Mouse (Mus musculus) CH12.LX (cell line): ENCODE measurements at regions not wholly inside any gene's neighbourhood (a gene's known extent, or its start where the extent isn't known, plus 50 kb on each side); places are given as distances from the start of the nearest gene placed in this dataset.

Source experiments
- BHLHE40 ChIP-seq: IDR thresholded peaks from 2 replicates; pipeline ENCODE4 v1.6.1; 2011; ENCODE audit warnings: mild to moderate bottlenecking, low read depth, low read length, improper control_type of control experiment
- CTCF ChIP-seq, 2 experiments: IDR thresholded peaks in 1 of 2; conservative IDR thresholded peaks in 1 of 2; 2 replicates each; pipeline ENCODE4 v1.5.1; 2011 to 2012; ENCODE audit warnings: low read depth in 2 of 2, low read length in 2 of 2, improper control_type of control experiment in 1 of 2, inconsistent platforms in 1 of 2, mild to moderate bottlenecking in 1 of 2, moderate library complexity in 1 of 2
- EP300 ChIP-seq: IDR thresholded peaks from 2 replicates; pipeline ENCODE4 v1.6.1; 2011; ENCODE audit warnings: low read length, improper control_type of control experiment
- HCFC1 ChIP-seq: IDR thresholded peaks from 2 replicates; pipeline ENCODE4 v1.6.1; 2012; ENCODE audit warnings: low read depth, mild to moderate bottlenecking, inconsistent platforms, low read length, improper control_type of control experiment
- ZNF384 ChIP-seq: IDR thresholded peaks from 2 replicates; pipeline ENCODE4 v1.6.1; 2012; ENCODE audit warnings: low read depth, low read length, improper control_type of control experiment, inconsistent platforms

GRCm38 (mm10) chr14:46637240-46637639 is 123.1 kb upstream of the Cdkn3 start:
- TF ChIP-seq BHLHE40 (no peak), EP300 (no peak), CTCF (conservative IDR thresholded peaks at IDR 0.05 in 1 of 2, IDR thresholded peaks at IDR 0.05 in 1 of 2; ENCODE audit: low read depth in 2 of 2, low read length in 2 of 2) (no peak), ZNF384 (no peak), HCFC1 (no peak)
